Mouse (Mus musculus) adrenal gland, postnatal 25 days (tissue): Measurements from ENCODE around the gene Wbp1l. TPM values are rescaled to one million over a fixed set of nuclear protein-coding genes. Genes with fewer than 3 reads are reported as not detected.
"Not testable (repeated sequence)": the region's sequence is repeated elsewhere in the genome, so short reads cannot be mapped to it uniquely, and the experiment has no call there.

Experiments
- DNase-seq: peaks from one replicate; pipeline ENCODE4 v3.0.0; 2021; ENCODE audit warnings: mixed read lengths
- long read RNA-seq: library from polyadenylated mRNA; stranded (forward); transcript quantifications from one replicate; pipeline ENCODE4 v2.0.0, GENCODE M21; 2021
- total RNA-seq: library from RNA; stranded (reverse); gene quantifications from 2 replicates; pipeline ENCODE4 v1.2.3, GENCODE M21; 2021

Gene Wbp1l
- total RNA-seq = 154 and 189 TPM in 2 replicates
- long read RNA-seq, transcript Wbp1l-204 (4 exons, 3,900 nt) = minor isoform, 27 of 199 reads
- long read RNA-seq, transcript Wbp1l-201 (5 exons, 3,911 nt) = major isoform, 53 of 199 reads
- long read RNA-seq, partial matches to known transcripts = 6 of 199 reads
- long read RNA-seq, other reads (novel, unspliced or antisense) = 112 of 199 reads

GRCm38 (mm10) chr19:46598720-46599252 is at the start of gene Wbp1l:
Gene Wbp1l (plus strand): TSS chr19:46599084.
- DNase-seq = peak; percentile 96

- no peak for DNase-seq
Observed at GRCm38 (mm10) chr19:46550385-46550784, 48.5 kb upstream of the Wbp1l start.

- no peak for DNase-seq
Observed at GRCm38 (mm10) chr19:46552496-46552895, 46.4 kb upstream of the Wbp1l start.

- peak; percentile 57 for DNase-seq
Observed at GRCm38 (mm10) chr19:46553541-46553955, 45.3 kb upstream of the Wbp1l start.

- DNase-seq = no peak
Observed at GRCm38 (mm10) chr19:46558009-46558408, 40.9 kb upstream of the Wbp1l start.

- DNase-seq = no peak
Observed at GRCm38 (mm10) chr19:46558631-46559030, 40.3 kb upstream of the Wbp1l start.

GRCm38 (mm10) chr19:46562132-46562531 is 36.8 kb upstream of the Wbp1l start:
- DNase-seq = peak; percentile 56

GRCm38 (mm10) chr19:46562581-46563515 is 36.0 kb upstream of the Wbp1l start:
- no peak for DNase-seq

GRCm38 (mm10) chr19:46563603-46564002 is 35.3 kb upstream of the Wbp1l start:
- no peak for DNase-seq

- DNase-seq = no peak
Observed at GRCm38 (mm10) chr19:46564043-46564462, 34.8 kb upstream of the Wbp1l start.

- not testable (repeated sequence) for DNase-seq
Observed at GRCm38 (mm10) chr19:46571211-46571877, 27.5 kb upstream of the Wbp1l start.

GRCm38 (mm10) chr19:46571878-46572244 is 27.0 kb upstream of the Wbp1l start:
- DNase-seq = no peak

GRCm38 (mm10) chr19:46572548-46572947 is 26.3 kb upstream of the Wbp1l start:
- DNase-seq = peak; percentile 31

GRCm38 (mm10) chr19:46572951-46573937 is 25.6 kb upstream of the Wbp1l start, which contains the start of the genes Arl3 and Sfxn2:
Gene Arl3 (minus strand): TSS chr19:46573198.
Gene Sfxn2 (plus strand): TSS chr19:46573365.
- peak; percentile 96 for DNase-seq

GRCm38 (mm10) chr19:46573990-46574389 is 24.9 kb upstream of the Wbp1l start:
- no peak for DNase-seq

- DNase-seq = no peak
Observed at GRCm38 (mm10) chr19:46575196-46575595, 23.7 kb upstream of the Wbp1l start.

- peak; percentile 91 for DNase-seq
Observed at GRCm38 (mm10) chr19:46587823-46588508, 10.9 kb upstream of the Wbp1l start.

- DNase-seq = no peak
Observed at GRCm38 (mm10) chr19:46591575-46591974, 7.3 kb upstream of the Wbp1l start.

- no peak for DNase-seq
Observed at GRCm38 (mm10) chr19:46592751-46593439, 6.0 kb upstream of the Wbp1l start.

GRCm38 (mm10) chr19:46598187-46598586 is 697 bp upstream of the Wbp1l start:
- DNase-seq = no peak
